Mouse (Mus musculus): Measurements from ENCODE around the gene Gabpb1. TPM values are rescaled to one million over a fixed set of nuclear protein-coding genes. Genes with fewer than 3 reads are reported as not detected.
A peak's percentile ranks its signal among the peaks of the same experiment; 100 is the strongest.

The Gabpb1 gene
- total and polyA plus RNA-seq, 2 experiments from 2014 or later = 27.6 to 30.3 TPM

DNA sequence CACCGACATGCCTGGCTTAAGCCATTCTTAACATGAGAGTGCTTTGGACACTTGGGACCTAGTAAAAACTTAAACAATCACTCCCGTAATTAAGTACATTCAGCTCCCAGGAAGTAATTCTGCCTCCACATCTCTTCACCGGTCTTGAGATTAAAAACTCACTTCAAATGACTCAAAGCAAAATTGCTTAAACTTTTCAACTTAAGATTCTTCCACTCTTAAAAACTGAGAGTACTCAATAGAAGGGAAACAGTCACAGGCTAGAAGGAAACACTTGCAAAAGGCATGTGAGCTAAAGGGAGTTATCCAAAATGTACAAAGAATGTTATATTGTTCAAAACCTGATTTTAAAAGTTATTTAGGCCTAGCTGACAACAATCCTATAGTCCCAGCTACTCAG, 15.2 kb upstream of the Gabpb1 start:
- Histone ChIP-seq H3K36me3 (ENCODE audit: insufficient read depth) (no peaks in the 10 kb centered on the region), H3K27ac (ENCODE audit: low read depth, low read length) (no peak overlapping the region), H3K4me2 (ENCODE audit: low read depth) (no peak overlapping the region), H3K9me3 (ENCODE audit: low read length) (no peaks in the 10 kb centered on the region), H3K9ac (no peak overlapping the region), H3K4me3 (ENCODE audit: low read depth, low read length) (no peak overlapping the region), H3K4me1 (ENCODE audit: insufficient read depth) (no peaks in the 10 kb centered on the region), H3K27me3 (ENCODE audit: insufficient read depth, low read length) (no peaks in the 10 kb centered on the region)
- no peak for TF ChIP-seq CTCF (IDR thresholded peaks at IDR 0.05; ENCODE audit: low read depth)
- 80% methylated on average over 3 of the region's 3 CpGs for WGBS
- DNase-seq (no peak), ATAC-seq (no peak)

DNA sequence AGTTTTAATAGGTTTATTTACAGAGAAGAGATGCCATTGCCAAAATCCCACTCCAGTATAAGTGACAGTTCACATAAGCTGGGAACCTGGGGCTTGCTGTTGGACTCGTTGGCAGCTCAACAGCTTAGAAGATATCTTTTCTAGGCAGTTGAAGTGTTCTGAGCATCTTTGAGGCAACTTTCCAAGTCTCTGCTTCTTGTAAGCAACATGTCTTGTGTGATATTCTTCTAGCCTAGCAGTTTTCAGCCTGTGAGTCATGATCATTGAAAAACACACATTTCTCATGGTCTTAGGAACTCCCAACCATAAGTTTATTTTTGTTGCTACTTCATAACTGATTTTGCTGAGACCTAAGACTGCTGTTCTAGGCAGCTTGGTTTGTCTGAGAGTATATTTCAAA, 6.8 kb upstream of the Gabpb1 start:
- no peak for TF ChIP-seq CTCF (IDR thresholded peaks at IDR 0.05; ENCODE audit: low read depth)
- ATAC-seq = no peak
- Histone ChIP-seq H3K9me3 (ENCODE audit: low read length) (no peaks in the 10 kb centered on the region), H3K9ac (no peak overlapping the region), H3K27ac (ENCODE audit: low read depth, low read length) (no peak overlapping the region), H3K4me1 (ENCODE audit: insufficient read depth) (no peaks in the 10 kb centered on the region), H3K27me3 (ENCODE audit: insufficient read depth, low read length) (no peaks in the 10 kb centered on the region), H3K4me3 (ENCODE audit: low read depth, low read length) (no peak overlapping the region), H3K36me3 (ENCODE audit: insufficient read depth) (no peaks in the 10 kb centered on the region), H3K4me2 (ENCODE audit: low read depth) (no peak overlapping the region)
- no peak for DNase-seq
- 82% methylated on average over 1 of the region's 1 CpGs for WGBS

GRCm38 (mm10) chr2:126682333-126682732, 6.2 kb upstream of the Gabpb1 start:
- Histone ChIP-seq H3K4me3 (ENCODE audit: low read depth, low read length) (no peak overlapping the region), H3K4me1 (ENCODE audit: insufficient read depth) (0 out of 2 replicates have a peak, but pooled peaks cover 3% of the 10 kb centered on the region), H3K4me2 (ENCODE audit: low read depth) (no peak overlapping the region), H3K27ac (ENCODE audit: low read depth, low read length) (no peak overlapping the region), H3K36me3 (ENCODE audit: insufficient read depth) (no peaks in the 10 kb centered on the region), H3K27me3 (ENCODE audit: insufficient read depth, low read length) (no peaks in the 10 kb centered on the region), H3K9ac (no peak overlapping the region), H3K9me3 (ENCODE audit: low read length) (no peaks in the 10 kb centered on the region)
- DNase-seq = no peak
- ATAC-seq = no peak
- TF ChIP-seq CTCF (IDR thresholded peaks at IDR 0.05; ENCODE audit: low read depth) = no peak
- 92% methylated on average over 2 of the region's 2 CpGs for WGBS

GRCm38 (mm10) chr2:126677366-126677765, 1.2 kb upstream of the Gabpb1 start:
- ATAC-seq (no peak), DNase-seq (no peak)
- TF ChIP-seq CTCF (IDR thresholded peaks at IDR 0.05; ENCODE audit: low read depth) = no peak

DNA sequence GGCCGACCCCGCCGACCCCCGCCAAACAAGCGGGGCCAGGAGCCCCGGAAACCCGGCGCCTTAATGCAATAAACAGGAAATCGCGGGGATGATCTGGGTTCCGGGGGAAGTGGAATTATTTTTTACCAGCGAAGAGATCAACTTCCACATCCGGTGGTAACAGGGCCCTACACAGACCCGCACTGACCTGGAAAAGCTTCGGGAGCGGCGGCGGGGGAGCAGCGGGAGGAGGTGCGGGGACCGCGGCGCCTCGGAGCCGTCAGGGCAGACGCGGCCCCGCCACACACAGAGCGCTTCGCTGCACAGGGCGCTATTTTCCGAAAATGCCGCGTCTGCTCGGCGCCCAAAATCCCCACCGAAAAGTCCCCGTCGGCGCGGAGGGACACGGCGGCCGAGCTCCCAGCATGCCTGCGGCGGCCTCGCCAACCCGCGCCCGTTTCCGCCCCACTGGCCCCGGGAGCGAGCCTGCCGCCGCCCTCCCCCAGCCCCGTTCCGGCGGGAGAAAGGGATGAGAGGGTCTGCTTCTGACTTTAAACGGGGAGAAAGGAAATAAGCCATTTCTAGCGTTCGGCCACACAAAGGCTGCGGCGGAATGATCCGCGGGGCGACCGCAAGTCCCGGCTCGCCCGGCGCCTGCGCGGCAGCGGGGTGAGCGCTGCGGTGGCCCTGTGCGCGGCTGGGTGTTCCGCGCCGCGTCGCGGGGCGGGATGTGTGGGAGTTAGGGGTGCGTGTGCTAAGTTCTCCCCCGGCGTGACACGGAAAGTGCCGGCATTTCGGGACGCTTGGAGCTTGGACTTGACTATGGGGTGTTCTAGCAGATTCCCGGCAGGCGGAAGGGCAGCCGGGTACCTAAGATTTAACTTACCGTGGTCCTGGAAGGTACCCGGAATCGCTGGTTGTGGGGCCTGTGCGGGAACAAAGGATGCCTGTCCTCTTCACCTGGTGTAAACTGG, 692 bp downstream of the Gabpb1 start:
- DNase-seq = peak; percentile 96
- WGBS = 3% methylated on average over 96 of the region's 99 CpGs
- Histone ChIP-seq H3K36me3 (ENCODE audit: insufficient read depth) (no peaks in the 10 kb centered on the region), H3K9me3 (ENCODE audit: low read length) (no peaks in the 10 kb centered on the region), H3K4me3 (ENCODE audit: low read depth, low read length) (peak overlapping the region; percentile 98), H3K9ac (peak overlapping the region; percentile 100), H3K27ac (ENCODE audit: low read depth, low read length) (peak overlapping the region; percentile 100), H3K4me1 (ENCODE audit: insufficient read depth) (peaks cover 32% of the 10 kb centered on the region), H3K27me3 (ENCODE audit: insufficient read depth, low read length) (no peaks in the 10 kb centered on the region), H3K4me2 (ENCODE audit: low read depth) (peak overlapping the region; percentile 78)
- no peak for TF ChIP-seq CTCF (IDR thresholded peaks at IDR 0.05; ENCODE audit: low read depth)
- ATAC-seq = peak; percentile 94

More at GRCm38 (mm10) chr2:126677366-126677765, 1.2 kb upstream of the Gabpb1 start:
- Histone ChIP-seq H3K4me3 (ENCODE audit: low read depth, low read length) (no peak overlapping the region), H3K4me1 (ENCODE audit: insufficient read depth) (peaks cover 28% of the 10 kb centered on the region), H3K36me3 (ENCODE audit: insufficient read depth) (no peaks in the 10 kb centered on the region), H3K27me3 (ENCODE audit: insufficient read depth, low read length) (no peaks in the 10 kb centered on the region), H3K9ac (no peak overlapping the region), H3K9me3 (ENCODE audit: low read length) (no peaks in the 10 kb centered on the region), H3K27ac (ENCODE audit: low read depth, low read length) (no peak overlapping the region), H3K4me2 (ENCODE audit: low read depth) (no peak overlapping the region)
- 93% methylated on average over 1 of the region's 1 CpGs for WGBS

GRCm38 (mm10) chr2:126674441-126675168, 1.5 kb downstream of the Gabpb1 start:
- Histone ChIP-seq H3K36me3 (ENCODE audit: insufficient read depth) (no peaks in the 10 kb centered on the region), H3K27me3 (ENCODE audit: insufficient read depth, low read length) (no peaks in the 10 kb centered on the region), H3K4me1 (ENCODE audit: insufficient read depth) (peaks cover 32% of the 10 kb centered on the region), H3K9me3 (ENCODE audit: low read length) (no peaks in the 10 kb centered on the region), H3K4me3 (ENCODE audit: low read depth, low read length) (peak overlapping the region; percentile 98), H3K9ac (peak overlapping the region; percentile 100), H3K4me2 (ENCODE audit: low read depth) (peak overlapping the region; percentile 78), H3K27ac (ENCODE audit: low read depth, low read length) (peak overlapping the region; percentile 100)
- WGBS = under 1% methylated on average over 71 of the region's 77 CpGs
- no peak for TF ChIP-seq CTCF (IDR thresholded peaks at IDR 0.05; ENCODE audit: low read depth)
- DNase-seq = peak; percentile 58
- peak; percentile 44 for ATAC-seq

Data from forebrain, postnatal 0 days (tissue).